Mouse (Mus musculus) CH12.LX (cell line): ENCODE measurements around the gene Atp1a4.

ENCODE experiments used
- CTCF ChIP-seq, 2 experiments: IDR thresholded peaks in 1 of 2; conservative IDR thresholded peaks in 1 of 2; 2 replicates each; pipeline ENCODE4 v1.5.1; 2011 to 2012; ENCODE audit warnings: low read depth in 2 of 2, low read length in 2 of 2, improper control_type of control experiment in 1 of 2, inconsistent platforms in 1 of 2, mild to moderate bottlenecking in 1 of 2, moderate library complexity in 1 of 2
- E2F4 ChIP-seq: IDR thresholded peaks from 2 replicates; pipeline ENCODE4 v1.6.1; 2011; ENCODE audit warnings: low read depth, low read length, improper control_type of control experiment; ENCODE audit not compliant: insufficient replicate concordance
- HCFC1 ChIP-seq: IDR thresholded peaks from 2 replicates; pipeline ENCODE4 v1.6.1; 2012; ENCODE audit warnings: low read depth, mild to moderate bottlenecking, inconsistent platforms, low read length, improper control_type of control experiment
- MAFK ChIP-seq: IDR thresholded peaks from 2 replicates; pipeline ENCODE4 v1.6.1; 2011; ENCODE audit warnings: low read length, improper control_type of control experiment; ENCODE audit not compliant: insufficient replicate concordance
- NELFE ChIP-seq: IDR thresholded peaks from 2 replicates; pipeline ENCODE4 v1.6.1; 2011; ENCODE audit warnings: low read depth, low read length, improper control_type of control experiment
- SMC3 ChIP-seq: IDR thresholded peaks from 2 replicates; pipeline ENCODE4 v1.6.1; 2011; ENCODE audit warnings: low read depth, low read length, improper control_type of control experiment

GRCm38 (mm10) chr1:172305153-172305552 lies 46.9 kb upstream of the Atp1a4 start:
- TF ChIP-seq MAFK = no peak
- TF ChIP-seq CTCF (conservative IDR thresholded peaks at IDR 0.05 in 1 of 2, IDR thresholded peaks at IDR 0.05 in 1 of 2; ENCODE audit: low read depth in 2 of 2, low read length in 2 of 2) = no peak
- TF ChIP-seq E2F4 = no peak
- no peak for TF ChIP-seq SMC3
- TF ChIP-seq NELFE = no peak
- no peak for TF ChIP-seq HCFC1
